15 mouse cellular contexts compared by ENCODE assay signal in genomic region chr16:12785828-12786227, GRCm38 (mm10).
"Had no signal": no experiment of that assay in that cellular context is flagged by ENCODE, and none has a peak within 500 bp of the region (broad histone marks: within the 10 kb centered on the region; RNA-seq: fewer than 3 reads in every experiment).

No protein-coding gene starts in this region.

- H3K9ac ChIP-seq: neural tube, embryonic 13.5 days; neural tube, embryonic 15.5 days; stomach, embryonic 15.5 days had no signal

- DNase-seq: retina, postnatal 1 day; right cerebral cortex, adult 18-20 months; right cerebral cortex, postnatal 14 days; right cerebral cortex, postnatal 25 days; right cerebral cortex, postnatal 4 days; spleen, adult 18-20 months; thymus, adult 18-20 months; thymus, adult 2 months; thymus, postnatal 14 days; thymus, postnatal 25 days; thymus, postnatal 36 days had no signal

- H3K36me3 ChIP-seq: neural tube, embryonic 13.5 days; neural tube, embryonic 15.5 days; stomach, embryonic 15.5 days had no signal

- H3K9me3 ChIP-seq: neural tube, embryonic 13.5 days; neural tube, embryonic 15.5 days; stomach, embryonic 15.5 days had no signal

- H3K27ac ChIP-seq: neural tube, embryonic 13.5 days; neural tube, embryonic 15.5 days; stomach, embryonic 15.5 days; stomach, postnatal 0 days had no signal

- H3K4me1 ChIP-seq: neural tube, embryonic 13.5 days; neural tube, embryonic 15.5 days; stomach, embryonic 15.5 days had no signal

- H3K27me3 ChIP-seq: neural tube, embryonic 13.5 days; neural tube, embryonic 15.5 days; stomach, embryonic 15.5 days had no signal

- H3K4me2 ChIP-seq: neural tube, embryonic 13.5 days; neural tube, embryonic 15.5 days; stomach, embryonic 15.5 days had no signal

- H3K4me3 ChIP-seq: neural tube, embryonic 13.5 days; neural tube, embryonic 15.5 days; stomach, embryonic 15.5 days had no signal
